Mouse (Mus musculus) lung, embryonic 14.5 days (tissue): ENCODE measurements around the gene Gm10644. TPM values are rescaled to one million over a fixed set of nuclear protein-coding genes. Genes with fewer than 3 reads are reported as not detected.

Source experiments
- ATAC-seq: fragments of 200-750 bp; cut with Nextera tagmentation; 2 replicates; pipeline ENCODE4 v1.8.0; 2017; ENCODE audit warnings: mild to moderate bottlenecking, moderate TSS enrichment, moderate library complexity; ENCODE audit not compliant: insufficient read depth
- DNase-seq: peaks from one replicate; pipeline ENCODE4 v3.0.0-alpha.2; 2015
- H3K27ac ChIP-seq: fragments of 300-500 bp; sonication (generic); 2 replicates; pipeline ENCODE4 v1.5.1; 2014; ENCODE audit warnings: low read depth, mild to moderate bottlenecking, moderate library complexity
- H3K27me3 ChIP-seq: fragments of 300-500 bp; sonication (generic); 2 replicates; pipeline ENCODE4 v1.6.1; 2014; ENCODE audit warnings: low read length, control low read depth; ENCODE audit not compliant: insufficient read depth
- H3K36me3 ChIP-seq: fragments of 300-500 bp; sonication (generic); 2 replicates; pipeline ENCODE4 v1.6.1; 2014; ENCODE audit warnings: control low read depth; ENCODE audit not compliant: insufficient read depth
- H3K4me1 ChIP-seq: fragments of 300-500 bp; sonication (generic); 2 replicates; pipeline ENCODE4 v1.6.1; 2014; ENCODE audit warnings: antibody characterized with exemption, control low read depth; ENCODE audit not compliant: insufficient read depth
- H3K4me2 ChIP-seq: fragments of 300-500 bp; sonication (generic); 2 replicates; pipeline ENCODE4 v1.6.1; 2014; ENCODE audit warnings: mild to moderate bottlenecking
- H3K4me3 ChIP-seq: fragments of 300-500 bp; sonication (generic); 2 replicates; pipeline ENCODE4 v1.5.1; 2014; ENCODE audit warnings: low read depth, low read length
- H3K9ac ChIP-seq: fragments of 300-500 bp; sonication (generic); 2 replicates; pipeline ENCODE4 v1.6.1; 2014
- H3K9me3 ChIP-seq: fragments of 300-500 bp; sonication (generic); 2 replicates; pipeline ENCODE4 v1.6.1; 2016; ENCODE audit warnings: low read depth, low read length, control low read depth
- CTCF ChIP-seq: IDR thresholded peaks from 2 replicates; pipeline ENCODE4 v1.5.1; 2016; ENCODE audit warnings: antibody characterized with exemption, low read depth
- WGBS: fragments of 180-500 bp; shearing (Covaris S2); extraction: QIAGEN DNeasy Blood & Tissue Kit; methylation state at CpG from one replicate; pipeline ENCODE4 v1.1.7; 2014; 5-methylcytosine and 5-hydroxymethylcytosine counted together
- polyA plus RNA-seq: library from polyadenylated mRNA; unstranded; fragments of >200 nt; fragmentation: Nextera tagmentation; extraction: Ambion mirVana; gene quantifications from 2 replicates; pipeline ENCODE4 v1.2.1, GENCODE M21; 2014

The Gm10644 gene
- polyA plus RNA-seq, 1 experiment from 2014 or later: 0.50 TPM

DNA sequence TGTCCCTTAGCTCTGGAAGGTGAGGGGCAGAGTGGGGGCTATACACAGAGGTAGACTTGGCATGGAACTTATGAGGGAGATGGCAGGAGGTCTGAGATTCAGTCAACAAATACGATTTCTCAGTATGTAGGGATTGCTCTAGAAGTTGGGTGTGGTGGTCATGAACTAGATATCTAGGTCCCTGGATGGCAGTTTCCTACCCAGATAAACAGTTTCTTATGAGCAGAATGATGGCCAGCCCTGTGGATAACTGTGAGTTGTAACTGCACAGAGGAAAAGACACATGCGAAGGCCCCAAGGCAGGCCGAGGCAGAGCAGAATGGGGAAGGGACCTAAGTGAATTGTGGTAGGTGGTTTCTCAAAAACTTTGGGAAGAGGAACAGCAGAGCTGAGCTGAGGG, 40.8 kb downstream of the Gm10644 start:
- Histone ChIP-seq H3K27me3 (no peaks in the 10 kb centered on the region), H3K36me3 (peaks cover 7% of the 10 kb centered on the region; the same call in 1 of the 2 replicates), H3K4me1 (peaks cover 18% of the 10 kb centered on the region), H3K4me2 (no peak overlapping the region), H3K9ac (no peak overlapping the region), H3K27ac (no peak overlapping the region), H3K4me3 (no peak overlapping the region), H3K9me3 (no peaks in the 10 kb centered on the region)
- DNase-seq (no peak), ATAC-seq (no peak)
- TF ChIP-seq CTCF: no peak
- WGBS: 83% methylated on average over 3 of the region's 3 CpGs

DNA sequence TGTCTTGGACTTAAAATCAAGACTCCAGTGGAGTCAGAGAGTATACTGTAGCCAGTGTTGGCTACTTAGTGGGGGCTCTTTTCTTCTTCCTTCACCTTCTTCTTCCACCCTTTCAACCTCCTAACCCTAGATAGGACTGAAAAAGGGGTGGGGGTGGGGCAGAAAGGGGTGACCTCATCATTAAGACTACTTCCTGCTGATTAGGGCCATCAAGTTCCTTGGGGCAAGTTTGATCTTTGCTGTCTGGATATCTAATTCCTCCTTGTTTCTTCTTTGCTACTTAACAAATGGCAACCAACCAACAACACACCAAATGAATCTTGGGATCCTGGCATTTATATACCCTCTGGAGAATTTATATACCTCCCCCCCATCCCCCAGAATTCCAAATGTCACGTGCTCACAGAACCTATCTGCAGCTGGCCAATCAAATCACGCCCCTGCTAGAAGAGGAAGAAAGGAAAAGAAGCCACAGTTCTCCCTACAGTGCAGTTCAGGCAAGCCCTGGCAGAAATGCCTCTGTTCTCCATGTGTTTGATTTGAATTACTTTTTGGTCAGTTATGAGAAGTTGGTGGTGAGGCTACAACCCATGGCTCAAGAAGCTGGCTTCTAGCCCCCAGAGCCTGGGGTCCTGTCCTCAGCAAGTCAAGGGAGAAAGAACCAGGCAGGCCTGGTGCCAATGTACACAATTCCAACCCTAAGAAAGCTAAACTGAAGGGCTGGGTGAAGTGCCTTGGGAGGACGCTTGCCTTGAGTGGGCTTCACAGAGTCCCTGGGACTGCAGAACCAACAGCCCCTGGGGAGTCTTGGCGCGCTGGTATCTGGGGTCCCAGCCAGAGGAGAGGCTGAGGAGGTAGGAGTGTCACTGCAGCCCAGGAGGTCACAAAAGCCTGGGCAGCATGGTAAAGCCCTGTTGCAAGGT, 42.9 kb downstream of the Gm10644 start:
- Histone ChIP-seq H3K9ac (no peak overlapping the region), H3K4me2 (no peak overlapping the region), H3K27ac (peak overlapping the region; percentile 50; the same call in 1 of the 2 replicates), H3K36me3 (no peaks in the 10 kb centered on the region), H3K4me3 (no peak overlapping the region), H3K9me3 (no peaks in the 10 kb centered on the region), H3K4me1 (peaks cover 23% of the 10 kb centered on the region), H3K27me3 (no peaks in the 10 kb centered on the region)
- ATAC-seq (peak; percentile 36; the same call in 1 of the 2 replicates), DNase-seq (peak; percentile 57)
- no peak for TF ChIP-seq CTCF
- WGBS: 58% methylated on average over 5 of the region's 5 CpGs

DNA sequence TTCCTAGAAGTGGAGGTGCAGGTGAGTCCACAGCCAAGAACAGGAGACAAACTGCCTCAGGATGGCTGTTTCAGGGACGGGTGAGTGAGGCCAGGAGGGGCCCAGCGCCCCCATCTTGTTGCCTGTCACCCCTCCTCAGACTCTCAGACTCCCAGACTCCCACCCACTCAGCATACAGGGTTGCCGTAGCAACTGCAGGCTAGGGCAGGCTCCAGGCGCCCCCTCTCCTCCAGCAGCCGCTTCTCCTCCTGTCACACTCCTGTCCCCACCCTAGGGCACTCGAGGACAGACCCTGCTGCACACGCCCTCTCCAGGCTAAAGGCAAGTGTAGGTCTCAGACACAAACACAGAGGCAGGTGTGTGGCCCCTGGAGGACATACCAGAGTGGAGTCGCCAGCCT, 45.7 kb downstream of the Gm10644 start:
- 0 out of 2 replicates have a peak, but pooled peaks cover 3% of the 10 kb centered on the region for H3K36me3 ChIP-seq
- H3K9ac ChIP-seq: no peak overlapping the region
- H3K27ac ChIP-seq: no peak overlapping the region
- no peaks in the 10 kb centered on the region for H3K27me3 ChIP-seq
- 24% methylated on average over 8 of the region's 8 CpGs for WGBS
- no peak overlapping the region for H3K4me2 ChIP-seq
- no peak for ATAC-seq
- no peak overlapping the region for H3K4me3 ChIP-seq
- no peak for TF ChIP-seq CTCF
- no peaks in the 10 kb centered on the region for H3K9me3 ChIP-seq
- DNase-seq: no peak
- peaks cover 22% of the 10 kb centered on the region for H3K4me1 ChIP-seq

DNA sequence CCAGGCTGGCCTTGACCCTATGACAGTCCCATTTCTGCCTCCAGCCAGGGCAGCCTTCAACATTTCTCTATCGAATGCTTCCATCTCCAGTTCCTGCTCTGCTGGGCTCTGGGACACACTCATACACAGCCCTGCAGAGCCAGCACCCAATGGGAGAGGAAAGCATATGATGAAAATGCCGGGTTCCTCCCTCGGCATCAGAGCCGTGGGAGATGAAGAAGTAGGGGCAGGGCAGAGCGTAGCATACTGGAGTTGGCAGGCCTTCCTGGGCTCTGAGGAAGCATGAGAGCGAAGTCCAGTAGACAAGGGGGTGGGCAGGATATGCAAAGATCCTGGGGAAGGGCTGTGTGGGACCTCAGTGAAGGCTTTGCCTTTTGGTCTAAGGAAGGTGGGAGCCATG, 46.4 kb downstream of the Gm10644 start:
- Histone ChIP-seq H3K27ac (no peak overlapping the region), H3K36me3 (0 out of 2 replicates have a peak, but pooled peaks cover 3% of the 10 kb centered on the region), H3K9me3 (no peaks in the 10 kb centered on the region), H3K4me2 (no peak overlapping the region), H3K4me1 (peaks cover 27% of the 10 kb centered on the region), H3K9ac (no peak overlapping the region), H3K4me3 (no peak overlapping the region), H3K27me3 (no peaks in the 10 kb centered on the region)
- no peak for ATAC-seq
- no peak for TF ChIP-seq CTCF
- DNase-seq: no peak
- 61% methylated on average over 6 of the region's 6 CpGs for WGBS

DNA sequence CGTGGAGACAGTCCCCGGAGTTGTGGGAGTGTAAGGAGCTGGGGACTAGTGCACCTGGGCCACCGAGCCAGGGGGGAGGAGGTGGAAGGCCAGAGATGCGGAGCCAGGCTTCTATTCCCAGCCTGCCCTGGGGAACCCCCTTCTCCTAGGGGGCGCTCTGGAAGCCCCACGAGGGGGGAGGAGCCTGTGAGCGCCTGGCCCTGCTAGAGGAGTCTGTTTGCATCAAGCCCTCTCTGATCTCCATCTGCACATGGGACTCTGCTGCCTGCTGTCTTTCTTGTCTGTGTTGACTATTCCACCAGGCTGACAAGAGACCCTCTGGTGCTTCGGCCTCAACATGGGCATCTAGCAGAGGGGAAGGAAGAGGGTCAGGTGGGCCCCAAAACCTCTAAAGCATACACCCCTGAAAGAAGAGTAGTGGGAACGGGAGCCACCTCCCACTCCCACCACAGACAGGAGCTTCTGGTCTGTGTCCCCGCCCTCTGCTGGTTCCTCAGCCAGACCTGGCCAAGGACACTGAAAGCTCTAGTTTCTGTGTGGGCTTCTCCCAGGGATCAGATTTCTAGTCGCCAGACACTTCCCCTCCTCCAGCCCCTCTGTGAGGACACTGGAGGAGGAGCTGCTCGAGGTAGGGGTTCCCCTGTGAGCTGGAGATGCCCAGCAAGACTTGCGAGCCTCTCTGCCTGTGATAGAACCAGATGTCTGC, 51.9 kb downstream of the Gm10644 start:
- no peaks in the 10 kb centered on the region for H3K27me3 ChIP-seq
- peak; percentile 84 for DNase-seq
- WGBS: 4% methylated on average over 13 of the region's 13 CpGs
- peaks cover 40% of the 10 kb centered on the region for H3K4me1 ChIP-seq
- 0 out of 2 replicates have a peak, but pooled peaks cover 3% of the 10 kb centered on the region for H3K36me3 ChIP-seq
- peak overlapping the region; percentile 18; the same call in 1 of the 2 replicates for H3K4me3 ChIP-seq
- TF ChIP-seq CTCF: peak; percentile 29
- ATAC-seq: peak; percentile 3; the same call in 1 of the 2 replicates
- peak overlapping the region; percentile 81 for H3K27ac ChIP-seq
- no peaks in the 10 kb centered on the region for H3K9me3 ChIP-seq
- peak overlapping the region; percentile 90 for H3K4me2 ChIP-seq
- H3K9ac ChIP-seq: peak overlapping the region; percentile 20

DNA sequence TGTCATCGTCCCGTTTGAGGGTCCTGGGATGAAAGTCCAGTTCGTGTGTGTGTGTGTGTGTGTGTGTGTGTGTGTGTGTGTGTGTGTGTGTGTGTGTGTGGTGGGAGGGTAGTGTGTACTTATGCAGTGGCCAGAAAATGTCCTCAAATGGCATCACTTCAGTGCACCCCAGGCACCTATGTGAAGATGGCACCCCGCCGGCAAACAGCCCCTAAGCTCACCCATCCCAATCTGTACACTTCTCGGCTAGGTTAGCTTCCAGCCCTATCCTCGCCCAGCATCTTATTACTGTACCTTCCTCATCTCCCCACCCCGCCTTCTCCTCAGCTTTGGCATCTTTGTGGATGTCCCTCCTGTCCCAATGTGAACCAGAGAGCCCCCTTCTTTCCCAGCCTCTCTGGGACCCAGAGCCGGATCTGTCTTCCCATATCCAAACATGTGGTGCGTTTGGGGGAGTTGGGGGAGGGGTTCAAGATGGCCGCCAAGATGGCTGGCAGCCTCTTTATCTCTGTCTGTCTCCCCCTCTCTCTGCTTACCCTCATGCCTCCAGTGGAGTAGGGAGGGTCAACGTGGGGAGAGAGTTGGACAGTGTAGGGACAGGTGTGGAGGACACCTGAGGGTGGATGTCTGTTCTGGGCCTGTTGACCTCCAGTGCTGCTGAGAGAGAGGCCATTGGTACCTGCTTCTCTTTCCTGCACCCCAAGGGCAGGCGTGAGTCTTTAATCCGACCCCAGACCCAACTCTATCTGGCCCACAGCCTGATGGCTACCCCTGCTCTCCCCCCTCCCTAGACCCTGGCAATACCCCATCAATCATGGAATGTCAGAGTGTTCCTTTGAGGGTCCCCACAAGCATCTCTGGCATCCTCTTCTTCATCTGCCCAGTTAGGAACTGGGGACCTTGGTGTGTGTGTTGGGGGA, 53.2 kb downstream of the Gm10644 start:
- Histone ChIP-seq H3K36me3 (0 out of 2 replicates have a peak, but pooled peaks cover 3% of the 10 kb centered on the region), H3K4me1 (peaks cover 42% of the 10 kb centered on the region), H3K4me2 (peak overlapping the region; percentile 90), H3K9me3 (no peaks in the 10 kb centered on the region), H3K4me3 (peak overlapping the region; percentile 98), H3K27me3 (no peaks in the 10 kb centered on the region), H3K27ac (no peak overlapping the region), H3K9ac (peak overlapping the region; percentile 85)
- TF ChIP-seq CTCF: no peak
- no peak for ATAC-seq
- no peak for DNase-seq
- WGBS: 4% methylated on average over 14 of the region's 14 CpGs
